Mouse (Mus musculus): ENCODE measurements around the gene Tex19.2. TPM values are rescaled to one million over a fixed set of nuclear protein-coding genes. Genes with fewer than 3 reads are reported as not detected.

The Tex19.2 gene
- polyA plus RNA-seq, 1 experiment = not detected

GRCm38 (mm10) chr11:121067895-121068294 lies 50.6 kb downstream of the Tex19.2 start:
- 90% methylated on average over 2 of the region's 2 CpGs for WGBS
- no peak overlapping the region for H3K4me3 ChIP-seq (ENCODE audit: extremely low read depth, insufficient read depth, insufficient read length)
- no peak for TF ChIP-seq POLR2A (IDR thresholded peaks at IDR 0.05; ENCODE audit: low read depth, low read length)
- no peak for TF ChIP-seq CTCF (IDR thresholded peaks at IDR 0.05; ENCODE audit: extremely low read depth, insufficient read depth, insufficient read length, insufficient replicate concordance)
- H3K27me3 ChIP-seq (ENCODE audit: control insufficient read depth, insufficient read depth, low read length) = no peaks in the 10 kb centered on the region
- H3K27ac ChIP-seq (ENCODE audit: insufficient read depth, low read length) = no peak overlapping the region
- DNase-seq (ENCODE audit: low read depth in 1 of 2, low spot score in 2 of 2) = no peak
- H3K4me1 ChIP-seq (ENCODE audit: control insufficient read depth, insufficient read depth, insufficient read length) = no peaks in the 10 kb centered on the region
- no peaks in the 10 kb centered on the region for H3K36me3 ChIP-seq (ENCODE audit: control insufficient read depth, insufficient read depth, low read length)

Other genes starting within 250 kb of the Tex19.2 start
- 0.47 and 0.78 TPM in 2 replicates for gene Ccdc57, start 185.8 kb downstream of the Tex19.2 start, polyA plus RNA-seq (2012; rRNA removed)
- gene Slc16a3, start 170.2 kb downstream of the Tex19.2 start, polyA plus RNA-seq (2012; rRNA removed) = 16.1 and 23.1 TPM in 2 replicates
- gene Csnk1d, start 127.3 kb downstream of the Tex19.2 start, polyA plus RNA-seq (2012; rRNA removed) = 48.6 and 49.2 TPM in 2 replicates
- gene Cd7, start 79.3 kb downstream of the Tex19.2 start, polyA plus RNA-seq (2012; rRNA removed) = 63.0 and 79.5 TPM in 2 replicates
- not detected in 2 replicates for gene Sectm1b, start 55.1 kb downstream of the Tex19.2 start, polyA plus RNA-seq (2012; rRNA removed)
- gene Sectm1a, start 37.5 kb downstream of the Tex19.2 start, polyA plus RNA-seq (2012; rRNA removed) = 5.0 and 8.9 TPM in 2 replicates
- not detected in 2 replicates for gene Tex19.1, start 27.5 kb upstream of the Tex19.2 start, polyA plus RNA-seq (2012; rRNA removed)
- gene Uts2r, start 41.6 kb upstream of the Tex19.2 start, polyA plus RNA-seq (2012; rRNA removed) = not detected in 2 replicates
- 11.0 and 14.7 TPM in 2 replicates for gene Hexdc, start 85.8 kb upstream of the Tex19.2 start, polyA plus RNA-seq (2012; rRNA removed)
- 5.9 TPM in 2 replicates for gene Ogfod3, start 86.0 kb upstream of the Tex19.2 start, polyA plus RNA-seq (2012; rRNA removed)
- gene Cybc1, start 110.6 kb upstream of the Tex19.2 start, polyA plus RNA-seq (2012; rRNA removed) = 63.3 and 67.2 TPM in 2 replicates
- 36.8 and 42.0 TPM in 2 replicates for gene Narf, start 118.6 kb upstream of the Tex19.2 start, polyA plus RNA-seq (2012; rRNA removed)
- gene Foxk2, start 141.3 kb upstream of the Tex19.2 start, polyA plus RNA-seq (2012; rRNA removed) = 29.8 and 40.3 TPM in 2 replicates
- gene Wdr45b, start 235.8 kb upstream of the Tex19.2 start, polyA plus RNA-seq (2012; rRNA removed) = 21.6 and 23.2 TPM in 2 replicates